ENCODE assay signal across 20 mouse cellular contexts in the genomic region with DNA sequence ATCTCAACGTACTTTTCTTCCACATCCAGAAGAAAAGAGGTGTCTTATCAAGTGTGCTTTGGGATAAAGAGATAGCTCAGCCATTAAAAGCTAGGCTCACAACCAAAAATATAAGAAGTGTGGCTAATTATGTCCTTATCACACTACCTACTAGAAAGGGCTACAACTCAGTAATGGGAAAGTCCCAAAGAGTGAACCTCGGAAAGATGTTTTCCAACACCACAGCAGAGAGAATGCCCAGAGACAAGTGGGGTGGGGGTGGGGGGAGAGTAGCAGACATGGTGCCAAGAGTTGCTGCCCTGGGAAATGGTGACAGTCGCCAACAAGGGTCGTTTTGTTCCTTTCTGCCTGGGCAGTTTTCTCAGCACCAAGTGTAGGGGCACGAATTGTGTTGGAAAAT. TPM values are rescaled to one million over a fixed set of nuclear protein-coding genes. Genes with fewer than 3 reads are reported as not detected.
DNase-seq lines count a peak whose midpoint lies in the region; ATAC-seq lines count a peak whose summit lies in the region.
"Had no signal": no experiment of that assay in that cellular context is flagged by ENCODE, and none has a peak within 500 bp of the region (broad histone marks: within the 10 kb centered on the region; RNA-seq: fewer than 3 reads in every experiment).

No protein-coding gene starts in this region.

- DNase-seq in cerebellum, postnatal 10 days: peak; percentile 9 to 18
- DNase-seq in cerebellum, postnatal 4 days (ENCODE audit: low spot score in 2 of 2): no peak
- DNase-seq in induced T-regulatory cell, adult 2 months (ENCODE audit: low read depth): peak; percentile 44
- DNase-seq in kidney, postnatal 36 days: no peak
- DNase-seq in neural tube, embryonic 10.5 days (ENCODE audit: extremely low spot score, low spot score): no peak
- DNase-seq: adrenal gland, adult 2 months; adrenal gland, postnatal 25 days; cerebellum, adult 11-12 months; cerebellum, adult 8-10 months; cerebellum, postnatal 14 days; forebrain, postnatal 0 days; gastrocnemius, postnatal 25 days; heart, adult 18-20 months; heart, postnatal 10 days; heart, postnatal 36 days had no signal

- peak; percentile 32 for ATAC-seq in CD4-positive, CD25-positive, alpha-beta regulatory T cell, adult 4 months
- ATAC-seq: forebrain, embryonic 14.5 days; forebrain, postnatal 0 days; hindbrain, embryonic 16.5 days; intestine, postnatal 0 days; Patski had no signal

RNA-seq across cellular contexts. Expression of gene Klf3, which starts 25.0 kb away (rescaled TPM):
- 10 to 100 TPM; 81.0 to 99.7 TPM for polyA plus RNA-seq in CD4-positive, CD25-positive, alpha-beta regulatory T cell, adult 4 months (2017; shearing (Covaris generic))

Comparison
In these comparisons a context has a peak if more than half of its experiments do, and no peak if none do; other contexts are left out.
1. DNase-seq: peak in cerebellum, postnatal 10 days (2 of 2) and induced T-regulatory cell, adult 2 months (single experiment); none in cerebellum, postnatal 4 days (0 of 2), kidney, postnatal 36 days (0 of 2) and neural tube, embryonic 10.5 days (single experiment).